Mouse (Mus musculus) bone marrow, adult 2 months (tissue): ENCODE results near the gene Map7.

Experiments used
- CTCF ChIP-seq: fragments of 200-500 bp; IDR thresholded peaks from 2 replicates; pipeline ENCODE4 v1.5.1; 2011; ENCODE audit warnings: low read length, control low read depth; ENCODE audit not compliant: control insufficient read depth, insufficient read depth
- POLR2A ChIP-seq: fragments of 200-500 bp; IDR thresholded peaks from 2 replicates; pipeline ENCODE4 v1.6.1; 2011; ENCODE audit warnings: low read depth, mild to moderate bottlenecking, control low read depth, low read length, borderline replicate concordance; ENCODE audit not compliant: control insufficient read depth

DNA sequence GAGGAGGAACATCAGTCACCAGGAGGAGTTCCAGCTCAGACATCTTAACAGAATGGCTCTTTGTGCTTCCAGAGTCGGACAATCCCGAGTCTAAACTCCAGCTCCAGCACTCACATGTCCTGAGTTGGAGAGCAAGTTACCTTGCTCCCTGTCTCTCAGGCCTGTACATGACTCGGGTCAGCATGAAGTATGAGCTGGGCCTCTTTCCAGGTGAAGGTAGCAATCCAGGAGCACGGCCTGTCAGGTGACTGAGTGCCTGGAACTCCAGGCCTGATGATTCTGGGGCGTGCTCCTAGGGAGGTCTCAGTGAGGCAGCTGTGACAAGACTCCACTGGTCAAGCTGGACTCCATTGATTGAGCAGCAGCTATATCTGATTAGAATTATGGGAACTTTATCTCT is 90.0 kb downstream of the Map7 start:
- TF ChIP-seq CTCF = no peak
- no peak for TF ChIP-seq POLR2A
